Mouse (Mus musculus) heart, postnatal 14 days (tissue): ENCODE data around the gene Fbxo21. TPM values are rescaled to one million over a fixed set of nuclear protein-coding genes. Genes with fewer than 3 reads are reported as not detected.

Source experiments
- total RNA-seq, 2 experiments: library from RNA; stranded (reverse); gene quantifications; 2 replicates each; pipeline ENCODE4 v1.2.3; 2021

Fbxo21 gene
- total RNA-seq, 2 experiments from 2014 or later: 40.4 to 41.3 TPM

Other genes with a start within 250 kb of the Fbxo21 start
- under 1 TPM; 0.17 to 0.31 TPM for gene Nos1, start 195.7 kb upstream of the Fbxo21 start, total RNA-seq
- gene Tesc, start 51.0 kb downstream of the Fbxo21 start, total RNA-seq: 100 to 1,000 TPM; 164 to 168 TPM
- gene Fbxw8, start 178.7 kb downstream of the Fbxo21 start, total RNA-seq: 10 to 100 TPM; 43.3 to 43.6 TPM
- gene Hrk, start 187.9 kb downstream of the Fbxo21 start, total RNA-seq: 1 to 10 TPM in 1 of 2 experiments, under 1 TPM in 1; 0.76 to 1.2 TPM